Mouse (Mus musculus): ENCODE data around the gene Tnfsf18. TPM values are rescaled to one million over a fixed set of nuclear protein-coding genes. Genes with fewer than 3 reads are reported as not detected.

Tnfsf18 gene
- total RNA-seq, 2 experiments from 2014 or later = not detected

Other genes starting within 250 kb of the Tnfsf18 start
- gene Prdx6, start 243.4 kb upstream of the Tnfsf18 start, total RNA-seq (2021) = 100 to 1,000 TPM in 1 of 2 experiments, 10 to 100 TPM in 1; 97.9 to 112 TPM
- gene Tnfsf4, start 99.2 kb upstream of the Tnfsf18 start, total RNA-seq (2021) = not detected

Measured in left cerebral cortex, postnatal 4 days (tissue).